Mouse (Mus musculus): ENCODE measurements around the gene Ppp2r5e. TPM values are rescaled to one million over a fixed set of nuclear protein-coding genes. Genes with fewer than 3 reads are reported as not detected.

Ppp2r5e gene
- polyA plus RNA-seq, 1 experiment: 4.2 TPM

DNA sequence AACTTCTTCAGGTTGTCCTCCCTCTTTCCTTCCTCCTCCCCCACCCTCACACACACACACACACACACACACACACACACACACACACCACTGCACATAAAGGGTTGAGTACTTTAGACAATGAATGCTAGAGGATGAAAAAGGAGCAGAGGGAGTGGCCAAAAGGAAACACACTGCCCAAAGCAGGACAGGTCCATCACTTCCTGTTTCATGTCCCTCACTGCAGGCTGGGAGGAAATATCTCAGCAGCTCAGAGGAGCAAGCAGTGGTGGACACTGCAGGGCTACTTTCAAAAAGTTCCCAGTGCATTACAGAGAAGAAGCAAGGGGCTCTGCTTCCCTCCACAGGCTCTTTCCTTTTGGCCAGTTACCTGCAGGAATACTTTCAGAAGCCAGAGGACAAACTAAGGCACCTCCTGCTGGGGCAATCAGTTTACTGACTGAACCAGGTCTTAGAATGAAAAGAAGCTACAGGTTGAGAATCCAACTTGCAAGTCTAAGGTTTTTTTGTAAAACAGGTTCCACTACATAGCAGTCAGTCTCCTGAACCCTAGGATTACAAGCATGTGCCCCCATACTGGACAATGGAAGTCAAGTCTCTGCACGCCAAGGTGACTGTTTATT is 32.9 kb downstream of the Ppp2r5e start:
- no peaks in the 10 kb centered on the region for H3K9me3 ChIP-seq (ENCODE audit: control insufficient read depth, low read length)
- no peak for TF ChIP-seq GATA1 (IDR thresholded peaks at IDR 0.05; ENCODE audit: low read length)
- TF ChIP-seq TAL1 (IDR thresholded peaks at IDR 0.05; ENCODE audit: low read length): no peak
- H3K4me3 ChIP-seq (replicated peaks): no peak overlapping the region
- H3K27me3 ChIP-seq (ENCODE audit: control insufficient read depth): no peaks in the 10 kb centered on the region
- peaks cover 19% of the 10 kb centered on the region for H3K36me3 ChIP-seq (ENCODE audit: control insufficient read depth)
- peaks cover 28% of the 10 kb centered on the region for H3K4me1 ChIP-seq (ENCODE audit: control insufficient read depth)

DNA sequence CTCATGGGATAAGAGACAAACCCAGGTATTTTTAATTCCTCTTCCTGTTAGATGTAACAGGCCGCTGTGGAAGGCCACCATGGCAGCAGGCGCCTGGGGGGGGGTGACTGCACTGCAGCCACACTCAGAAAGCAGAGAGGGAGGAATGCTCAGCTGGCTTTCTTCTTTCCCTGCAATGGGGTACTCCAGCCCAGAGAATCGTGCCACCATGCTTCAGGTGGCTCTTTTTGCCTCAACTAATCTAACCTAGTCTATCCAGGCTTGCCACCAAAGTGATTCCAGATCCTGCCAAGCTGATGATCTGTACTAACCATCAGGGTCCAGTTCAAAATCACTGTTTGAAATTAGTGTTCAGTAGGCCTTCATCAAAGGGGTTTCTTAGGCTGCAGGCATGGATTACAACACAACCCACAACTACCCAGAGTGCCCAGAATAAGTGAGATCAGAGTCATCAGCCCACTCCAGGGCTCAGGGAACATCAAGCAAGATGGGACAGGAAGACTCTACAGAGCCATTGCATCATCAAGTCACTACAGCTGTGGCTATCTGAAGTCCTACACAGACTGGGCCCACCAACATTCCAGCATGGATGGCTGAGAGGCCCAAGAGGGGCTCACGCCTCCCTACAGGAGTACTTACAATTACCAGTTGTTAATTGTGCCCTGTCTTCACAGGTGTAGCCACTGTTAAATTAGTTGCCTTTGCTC is 35.2 kb downstream of the Ppp2r5e start:
- H3K4me3 ChIP-seq (replicated peaks): no peak overlapping the region
- H3K36me3 ChIP-seq (ENCODE audit: control insufficient read depth): peaks cover 23% of the 10 kb centered on the region
- H3K4me1 ChIP-seq (ENCODE audit: control insufficient read depth): peaks cover 26% of the 10 kb centered on the region
- H3K9me3 ChIP-seq (ENCODE audit: control insufficient read depth, low read length): no peaks in the 10 kb centered on the region
- no peaks in the 10 kb centered on the region for H3K27me3 ChIP-seq (ENCODE audit: control insufficient read depth)
- TF ChIP-seq TAL1 (IDR thresholded peaks at IDR 0.05; ENCODE audit: low read length) (no peak), GATA1 (IDR thresholded peaks at IDR 0.05; ENCODE audit: low read length) (no peak)

DNA sequence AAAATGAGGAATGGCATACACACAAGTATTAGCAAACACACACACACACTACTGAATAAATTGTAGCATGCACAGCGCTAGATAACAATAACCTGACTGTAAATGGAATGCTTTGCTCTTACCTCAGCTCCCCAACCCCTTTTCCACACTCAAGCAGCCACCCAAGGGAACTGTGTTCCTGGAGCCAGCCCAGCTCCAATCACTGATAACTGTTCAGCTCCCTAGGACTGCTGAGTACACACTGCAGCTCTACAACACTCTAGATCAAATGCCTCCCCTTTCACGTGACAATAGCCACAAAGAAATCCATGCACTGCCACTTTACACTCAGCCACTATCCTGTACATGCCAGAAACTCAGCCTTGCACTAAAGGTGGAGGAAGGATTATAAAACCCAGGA is 36.8 kb downstream of the Ppp2r5e start:
- TF ChIP-seq GATA1 (IDR thresholded peaks at IDR 0.05; ENCODE audit: low read length): no peak
- no peak for TF ChIP-seq TAL1 (IDR thresholded peaks at IDR 0.05; ENCODE audit: low read length)
- H3K4me3 ChIP-seq (replicated peaks): no peak overlapping the region
- H3K9me3 ChIP-seq (ENCODE audit: control insufficient read depth, low read length): no peaks in the 10 kb centered on the region
- H3K27me3 ChIP-seq (ENCODE audit: control insufficient read depth): no peaks in the 10 kb centered on the region
- H3K4me1 ChIP-seq (ENCODE audit: control insufficient read depth): peaks cover 10% of the 10 kb centered on the region
- H3K36me3 ChIP-seq (ENCODE audit: control insufficient read depth): peaks cover 13% of the 10 kb centered on the region

DNA sequence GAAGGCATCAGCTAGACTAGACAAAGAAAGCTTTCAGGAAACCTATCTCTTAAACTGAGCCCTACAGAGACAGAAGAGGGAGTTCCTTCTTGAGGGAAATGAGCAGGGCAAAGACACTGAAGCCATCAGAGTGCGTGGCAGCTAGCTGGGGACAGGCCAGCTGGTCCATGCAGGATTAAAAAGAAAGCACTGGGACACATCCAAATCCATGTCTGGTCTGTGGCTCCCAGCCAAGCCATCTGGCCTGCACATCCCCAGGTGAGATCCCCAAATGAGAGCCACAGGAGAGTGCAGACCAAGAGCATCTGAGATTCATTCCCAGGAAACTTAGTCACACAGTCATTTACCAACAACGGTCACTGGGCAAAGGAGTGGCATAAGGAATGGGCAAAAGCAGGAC is 38.2 kb downstream of the Ppp2r5e start:
- no peaks in the 10 kb centered on the region for H3K27me3 ChIP-seq (ENCODE audit: control insufficient read depth)
- H3K4me1 ChIP-seq (ENCODE audit: control insufficient read depth): peaks cover 3% of the 10 kb centered on the region; the same call in 1 of the 2 replicates
- TF ChIP-seq GATA1 (IDR thresholded peaks at IDR 0.05; ENCODE audit: low read length) (no peak), TAL1 (IDR thresholded peaks at IDR 0.05; ENCODE audit: low read length) (no peak)
- peaks cover 12% of the 10 kb centered on the region for H3K36me3 ChIP-seq (ENCODE audit: control insufficient read depth)
- no peak overlapping the region for H3K4me3 ChIP-seq (replicated peaks)
- no peaks in the 10 kb centered on the region for H3K9me3 ChIP-seq (ENCODE audit: control insufficient read depth, low read length)

DNA sequence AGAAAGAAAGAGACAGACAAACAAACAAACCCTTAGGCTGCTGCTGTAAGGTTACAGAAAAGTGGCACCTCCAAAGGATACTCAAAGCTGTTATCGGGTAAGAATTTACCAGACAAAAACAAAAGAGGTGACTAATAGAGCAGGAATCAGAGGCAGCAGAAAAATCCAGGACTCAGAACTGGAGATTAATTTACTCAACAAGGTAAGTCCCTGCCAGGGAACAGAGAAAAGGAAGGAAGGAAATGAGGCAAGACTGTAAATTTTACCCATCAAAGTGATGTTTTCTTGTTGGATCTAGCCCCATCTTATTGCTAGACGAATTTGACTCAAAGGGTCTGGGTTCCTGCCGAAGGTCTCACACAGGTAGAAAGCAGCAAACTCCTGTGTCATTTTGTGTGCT is 41.0 kb downstream of the Ppp2r5e start:
- no peak overlapping the region for H3K4me3 ChIP-seq (replicated peaks)
- TF ChIP-seq GATA1 (IDR thresholded peaks at IDR 0.05; ENCODE audit: low read length): no peak
- no peak for TF ChIP-seq TAL1 (IDR thresholded peaks at IDR 0.05; ENCODE audit: low read length)
- peaks cover 3% of the 10 kb centered on the region; the same call in 1 of the 2 replicates for H3K4me1 ChIP-seq (ENCODE audit: control insufficient read depth)
- no peaks in the 10 kb centered on the region for H3K9me3 ChIP-seq (ENCODE audit: control insufficient read depth, low read length)
- H3K36me3 ChIP-seq (ENCODE audit: control insufficient read depth): peaks cover 16% of the 10 kb centered on the region
- no peaks in the 10 kb centered on the region for H3K27me3 ChIP-seq (ENCODE audit: control insufficient read depth)

DNA sequence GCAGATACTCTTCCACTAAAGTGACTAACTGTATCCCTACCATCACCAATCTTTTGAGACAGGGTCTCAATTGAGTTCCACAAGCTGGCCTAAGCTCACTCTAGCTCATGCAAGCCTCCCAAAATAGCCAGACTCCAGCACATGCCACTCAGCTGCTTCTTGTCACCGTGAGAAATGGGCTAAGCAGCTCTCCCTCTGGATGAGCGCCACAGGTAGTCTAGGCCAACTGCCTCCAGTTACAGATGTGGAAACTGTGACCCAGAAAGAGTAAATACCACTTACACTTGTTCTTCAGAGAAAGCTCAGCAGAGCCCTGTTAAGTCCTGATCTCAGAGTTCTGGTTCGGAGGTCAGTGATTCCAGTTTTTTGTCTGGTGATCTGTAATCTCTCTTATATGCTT is 43.7 kb downstream of the Ppp2r5e start:
- H3K4me3 ChIP-seq (replicated peaks): no peak overlapping the region
- H3K9me3 ChIP-seq (ENCODE audit: control insufficient read depth, low read length): no peaks in the 10 kb centered on the region
- peaks cover 5% of the 10 kb centered on the region for H3K4me1 ChIP-seq (ENCODE audit: control insufficient read depth)
- TF ChIP-seq TAL1 (IDR thresholded peaks at IDR 0.05; ENCODE audit: low read length) (no peak), GATA1 (IDR thresholded peaks at IDR 0.05; ENCODE audit: low read length) (no peak)
- peaks cover 8% of the 10 kb centered on the region for H3K36me3 ChIP-seq (ENCODE audit: control insufficient read depth)
- H3K27me3 ChIP-seq (ENCODE audit: control insufficient read depth): no peaks in the 10 kb centered on the region

DNA sequence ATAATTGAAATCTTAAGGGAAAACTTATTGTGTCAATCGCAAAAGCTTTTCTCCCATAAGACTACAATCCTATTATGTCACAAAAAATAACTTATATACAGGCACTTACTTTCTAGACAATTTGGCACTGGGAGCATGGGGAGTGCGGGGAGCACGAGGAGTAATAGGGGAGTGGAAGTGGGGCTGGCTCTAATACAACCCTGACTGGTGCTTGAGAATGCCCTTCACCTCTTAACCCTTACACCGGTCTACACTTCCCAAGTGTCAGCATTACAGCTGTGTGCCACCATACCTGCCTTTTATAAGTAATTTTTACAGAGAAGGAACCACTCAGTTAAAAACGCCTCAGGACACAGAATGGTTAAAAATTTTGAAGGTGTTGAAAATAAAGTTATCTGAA is 44.4 kb downstream of the Ppp2r5e start:
- TF ChIP-seq GATA1 (IDR thresholded peaks at IDR 0.05; ENCODE audit: low read length): no peak
- no peak for TF ChIP-seq TAL1 (IDR thresholded peaks at IDR 0.05; ENCODE audit: low read length)
- Histone ChIP-seq H3K27me3 (ENCODE audit: control insufficient read depth) (no peaks in the 10 kb centered on the region), H3K4me3 (replicated peaks) (no peak overlapping the region), H3K36me3 (ENCODE audit: control insufficient read depth) (peaks cover 8% of the 10 kb centered on the region), H3K9me3 (ENCODE audit: control insufficient read depth, low read length) (no peaks in the 10 kb centered on the region), H3K4me1 (ENCODE audit: control insufficient read depth) (peaks cover 5% of the 10 kb centered on the region)

DNA sequence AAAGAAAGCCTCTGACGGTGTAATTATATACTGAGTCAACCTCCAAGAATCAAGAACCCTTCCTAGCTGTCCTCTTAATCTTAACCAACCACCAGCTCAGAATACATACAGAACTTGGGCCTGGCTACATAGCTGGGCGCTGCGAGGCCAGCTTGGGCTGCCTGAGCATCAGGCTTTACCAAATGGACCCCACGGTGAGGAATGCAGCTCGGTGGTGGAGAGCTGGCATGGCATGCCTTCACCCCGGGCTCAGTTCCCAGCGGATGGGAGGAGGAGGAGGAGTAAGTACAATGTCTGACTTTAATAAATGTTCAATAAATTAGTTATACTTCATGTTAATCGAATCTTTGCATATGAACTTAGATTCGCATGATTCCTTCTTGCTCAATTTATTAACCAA is 47.0 kb downstream of the Ppp2r5e start:
- peaks cover 8% of the 10 kb centered on the region for H3K36me3 ChIP-seq (ENCODE audit: control insufficient read depth)
- no peaks in the 10 kb centered on the region for H3K27me3 ChIP-seq (ENCODE audit: control insufficient read depth)
- TF ChIP-seq GATA1 (IDR thresholded peaks at IDR 0.05; ENCODE audit: low read length) (no peak), TAL1 (IDR thresholded peaks at IDR 0.05; ENCODE audit: low read length) (no peak)
- no peaks in the 10 kb centered on the region for H3K9me3 ChIP-seq (ENCODE audit: control insufficient read depth, low read length)
- H3K4me1 ChIP-seq (ENCODE audit: control insufficient read depth): peaks cover 5% of the 10 kb centered on the region
- H3K4me3 ChIP-seq (replicated peaks): no peak overlapping the region

DNA sequence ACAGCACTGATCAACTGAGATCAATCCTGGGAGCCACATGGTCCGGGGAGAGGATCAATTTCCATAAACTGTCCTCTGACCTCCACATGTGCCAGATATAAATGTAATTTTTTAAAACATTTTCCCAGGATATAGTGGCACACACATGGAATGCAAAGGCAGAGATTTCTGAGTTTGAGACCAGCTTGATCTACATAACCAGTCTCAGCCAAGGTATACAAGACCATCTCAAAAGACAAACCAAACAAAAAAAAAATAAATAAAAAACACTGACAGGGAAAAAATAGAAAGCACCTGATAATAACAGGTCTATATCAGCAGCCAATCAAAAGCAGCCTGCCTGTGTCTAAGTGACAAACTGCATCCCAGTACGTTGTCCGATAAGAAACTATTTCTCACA is 48.9 kb downstream of the Ppp2r5e start:
- H3K9me3 ChIP-seq (ENCODE audit: control insufficient read depth, low read length): no peaks in the 10 kb centered on the region
- peaks cover 5% of the 10 kb centered on the region for H3K4me1 ChIP-seq (ENCODE audit: control insufficient read depth)
- H3K4me3 ChIP-seq (replicated peaks): no peak overlapping the region
- TF ChIP-seq GATA1 (IDR thresholded peaks at IDR 0.05; ENCODE audit: low read length): no peak
- H3K27me3 ChIP-seq (ENCODE audit: control insufficient read depth): no peaks in the 10 kb centered on the region
- H3K36me3 ChIP-seq (ENCODE audit: control insufficient read depth): peaks cover 2% of the 10 kb centered on the region

Measured in erythroblast, embryonic 14.5 days (primary cell).